Mouse (Mus musculus): ENCODE measurements around the gene Pskh1. TPM values are rescaled to one million over a fixed set of nuclear protein-coding genes. Genes with fewer than 3 reads are reported as not detected.

The Pskh1 gene
- total and polyA plus RNA-seq, 2 experiments from 2014 or later = 8.7 to 23.9 TPM

- DNase-seq (ENCODE audit: low spot score) (no peak), ATAC-seq (ENCODE audit: low FRiP score) (no peak)
- 76% methylated on average over 8 of the region's 8 CpGs for WGBS
- Histone ChIP-seq H3K36me3 (ENCODE audit: insufficient read depth, low read length) (no peaks in the 10 kb centered on the region), H3K4me2 (ENCODE audit: low read depth, low read length, poor library complexity, severe bottlenecking) (no peak overlapping the region), H3K9me3 (ENCODE audit: low read length) (no peaks in the 10 kb centered on the region), H3K27me3 (ENCODE audit: insufficient read depth, low read length) (peaks cover 11% of the 10 kb centered on the region), H3K4me3 (ENCODE audit: low read depth, low read length) (no peak overlapping the region), H3K4me1 (ENCODE audit: insufficient read depth, low read length) (no peaks in the 10 kb centered on the region), H3K9ac (replicated peaks; ENCODE audit: low read length, poor library complexity, severe bottlenecking) (no peak overlapping the region), H3K27ac (ENCODE audit: low read depth, low read length) (no peak overlapping the region)
- TF ChIP-seq CTCF (IDR thresholded peaks at IDR 0.05) = no peak
Measured at GRCm38 (mm10) chr8:105971019-105971720, 70.9 kb downstream of the Pskh1 start.

- no peaks in the 10 kb centered on the region for H3K4me1 ChIP-seq (ENCODE audit: insufficient read depth, low read length)
- no peak overlapping the region for H3K27ac ChIP-seq (ENCODE audit: low read depth, low read length)
- no peak for TF ChIP-seq CTCF (IDR thresholded peaks at IDR 0.05)
- no peak for ATAC-seq (ENCODE audit: low FRiP score)
- no peaks in the 10 kb centered on the region for H3K36me3 ChIP-seq (ENCODE audit: insufficient read depth, low read length)
- DNase-seq (ENCODE audit: low spot score) = no peak
- no peaks in the 10 kb centered on the region for H3K27me3 ChIP-seq (ENCODE audit: insufficient read depth, low read length)
- 64% methylated on average over 7 of the region's 7 CpGs for whole genome bisulfite sequencing
- no peak overlapping the region for H3K4me3 ChIP-seq (ENCODE audit: low read depth, low read length)
- H3K4me2 ChIP-seq (ENCODE audit: low read depth, low read length, poor library complexity, severe bottlenecking) = no peak overlapping the region
- H3K9me3 ChIP-seq (ENCODE audit: low read length) = no peaks in the 10 kb centered on the region
- no peak overlapping the region for H3K9ac ChIP-seq (replicated peaks; ENCODE audit: low read length, poor library complexity, severe bottlenecking)
Measured at GRCm38 (mm10) chr8:105975363-105975762, 75.1 kb downstream of the Pskh1 start.

DNA sequence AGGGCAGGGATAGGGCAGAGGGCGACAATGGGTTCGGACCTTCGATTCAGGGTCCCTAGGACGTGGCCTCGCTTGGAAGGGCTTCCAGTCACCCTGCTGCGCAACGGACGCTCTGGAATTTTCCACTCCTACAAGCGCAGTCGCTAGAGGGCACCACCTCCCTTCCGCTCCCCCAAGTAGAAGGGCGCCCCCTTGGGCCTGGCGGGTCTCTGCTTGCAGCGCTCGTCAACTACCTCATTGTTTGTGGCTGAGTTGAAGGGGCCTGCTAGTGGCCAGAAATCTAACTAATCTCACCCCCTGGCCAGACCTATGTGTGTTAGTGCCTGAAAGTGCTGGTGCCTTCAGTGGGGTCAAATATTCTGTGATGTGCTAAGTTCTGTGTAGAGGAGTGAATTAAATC lies 79.1 kb downstream of the Pskh1 start, which contains the start of gene Dpep3:
Dpep3 (minus strand) TSS at position 105 of the 400 bp plus-strand sequence.
- ATAC-seq (ENCODE audit: low FRiP score) (no peak), DNase-seq (ENCODE audit: low spot score) (no peak)
- TF ChIP-seq CTCF (IDR thresholded peaks at IDR 0.05) = 0 out of 2 replicates have a peak, but pooled peaks have one; percentile 8
- no peaks in the 10 kb centered on the region for H3K36me3 ChIP-seq (ENCODE audit: insufficient read depth, low read length)
- 95% methylated on average over 15 of the region's 15 CpGs for whole genome bisulfite sequencing
- no peak within 1 kb of the TSS for H3K4me3 ChIP-seq (ENCODE audit: low read depth, low read length)
- no peak within 1 kb of the TSS for H3K4me2 ChIP-seq (ENCODE audit: low read depth, low read length, poor library complexity, severe bottlenecking)
- H3K27ac ChIP-seq (ENCODE audit: low read depth, low read length) = no peak within 1 kb of the TSS
- H3K9ac ChIP-seq (replicated peaks; ENCODE audit: low read length, poor library complexity, severe bottlenecking) = no peak within 1 kb of the TSS
- no peaks in the 10 kb centered on the region for H3K4me1 ChIP-seq (ENCODE audit: insufficient read depth, low read length)
- H3K27me3 ChIP-seq (ENCODE audit: insufficient read depth, low read length) = no peaks in the 10 kb centered on the region
- no peaks in the 10 kb centered on the region for H3K9me3 ChIP-seq (ENCODE audit: low read length)

GRCm38 (mm10) chr8:105981146-105981545 lies 80.9 kb downstream of the Pskh1 start:
- Histone ChIP-seq H3K27me3 (ENCODE audit: insufficient read depth, low read length) (no peaks in the 10 kb centered on the region), H3K4me2 (ENCODE audit: low read depth, low read length, poor library complexity, severe bottlenecking) (no peak overlapping the region), H3K36me3 (ENCODE audit: insufficient read depth, low read length) (no peaks in the 10 kb centered on the region), H3K27ac (ENCODE audit: low read depth, low read length) (no peak overlapping the region), H3K4me1 (ENCODE audit: insufficient read depth, low read length) (no peaks in the 10 kb centered on the region), H3K9ac (replicated peaks; ENCODE audit: low read length, poor library complexity, severe bottlenecking) (no peak overlapping the region), H3K4me3 (ENCODE audit: low read depth, low read length) (no peak overlapping the region), H3K9me3 (ENCODE audit: low read length) (no peaks in the 10 kb centered on the region)
- ATAC-seq (ENCODE audit: low FRiP score) (no peak), DNase-seq (ENCODE audit: low spot score) (no peak)
- TF ChIP-seq CTCF (IDR thresholded peaks at IDR 0.05) = no peak
- WGBS = 88% methylated on average over 1 of the region's 1 CpGs

Small RNA genes lying within 50 kb of the gene (microRNA-seq; reads per million reads assigned to microRNA genes)
- not detected for gene Mir7074 (ENCODE audit: borderline number of aligned reads)

Other genes starting within 250 kb of the Pskh1 start
- gene Carmil2, start 214.2 kb upstream of the Pskh1 start, total RNA-seq (2014; rRNA removed) = 5.4 and 5.6 TPM in 2 replicates
- gene Carmil2, start 214.2 kb upstream of the Pskh1 start, polyA plus RNA-seq (2015; fragmentation: Nextera tagmentation; extraction: Ambion mirVana) = 35.1 and 36.0 TPM in 2 replicates
- gene Acd, start 199.3 kb upstream of the Pskh1 start, total RNA-seq (2014; rRNA removed) = 20.6 and 32.0 TPM in 2 replicates
- 84.7 and 93.0 TPM in 2 replicates for gene Acd, start 199.3 kb upstream of the Pskh1 start, polyA plus RNA-seq (2015; fragmentation: Nextera tagmentation; extraction: Ambion mirVana)
- gene Pard6a, start 199.3 kb upstream of the Pskh1 start, total RNA-seq (2014; rRNA removed) = 99.3 and 110 TPM in 2 replicates
- gene Pard6a, start 199.3 kb upstream of the Pskh1 start, polyA plus RNA-seq (2015; fragmentation: Nextera tagmentation; extraction: Ambion mirVana) = 71.4 and 73.4 TPM in 2 replicates
- not detected in 2 replicates for gene 4933405L10Rik, start 192.8 kb upstream of the Pskh1 start, total RNA-seq (2014; rRNA removed)
- gene 4933405L10Rik, start 192.8 kb upstream of the Pskh1 start, polyA plus RNA-seq (2015; fragmentation: Nextera tagmentation; extraction: Ambion mirVana) = 0.44 and 0.50 TPM in 2 replicates
- gene Enkd1, start 192.2 kb upstream of the Pskh1 start, total RNA-seq (2014; rRNA removed) = 9.8 and 11.2 TPM in 2 replicates
- gene Enkd1, start 192.2 kb upstream of the Pskh1 start, polyA plus RNA-seq (2015; fragmentation: Nextera tagmentation; extraction: Ambion mirVana) = 15.4 and 15.6 TPM in 2 replicates
- 47.6 and 64.7 TPM in 2 replicates for gene Gfod2, start 141.8 kb upstream of the Pskh1 start, total RNA-seq (2014; rRNA removed)
- gene Gfod2, start 141.8 kb upstream of the Pskh1 start, polyA plus RNA-seq (2015; fragmentation: Nextera tagmentation; extraction: Ambion mirVana) = 60.9 and 67.9 TPM in 2 replicates
- gene Ranbp10, start 73.1 kb upstream of the Pskh1 start, total RNA-seq (2014; rRNA removed) = 13.4 and 13.5 TPM in 2 replicates
- 4.8 and 6.4 TPM in 2 replicates for gene Ranbp10, start 73.1 kb upstream of the Pskh1 start, polyA plus RNA-seq (2015; fragmentation: Nextera tagmentation; extraction: Ambion mirVana)
- 0.14 and 0.16 TPM in 2 replicates for gene Tsnaxip1, start 72.7 kb upstream of the Pskh1 start, total RNA-seq (2014; rRNA removed)
- 0.62 and 0.88 TPM in 2 replicates for gene Tsnaxip1, start 72.7 kb upstream of the Pskh1 start, polyA plus RNA-seq (2015; fragmentation: Nextera tagmentation; extraction: Ambion mirVana)
- gene Cenpt, start 47.2 kb upstream of the Pskh1 start, total RNA-seq (2014; rRNA removed) = 44.8 and 48.6 TPM in 2 replicates
- 45.2 and 48.7 TPM in 2 replicates for gene Cenpt, start 47.2 kb upstream of the Pskh1 start, polyA plus RNA-seq (2015; fragmentation: Nextera tagmentation; extraction: Ambion mirVana)
- 52.0 and 80.1 TPM in 2 replicates for gene Thap11, start 45.3 kb upstream of the Pskh1 start, total RNA-seq (2014; rRNA removed)
- 40.1 and 42.9 TPM in 2 replicates for gene Thap11, start 45.3 kb upstream of the Pskh1 start, polyA plus RNA-seq (2015; fragmentation: Nextera tagmentation; extraction: Ambion mirVana)
- gene Nutf2, start 39.9 kb upstream of the Pskh1 start, total RNA-seq (2014; rRNA removed) = 60.7 and 65.2 TPM in 2 replicates
- gene Nutf2, start 39.9 kb upstream of the Pskh1 start, polyA plus RNA-seq (2015; fragmentation: Nextera tagmentation; extraction: Ambion mirVana) = 109 and 137 TPM in 2 replicates
- gene Edc4, start 19.6 kb upstream of the Pskh1 start, total RNA-seq (2014; rRNA removed) = 100 and 125 TPM in 2 replicates
- gene Edc4, start 19.6 kb upstream of the Pskh1 start, polyA plus RNA-seq (2015; fragmentation: Nextera tagmentation; extraction: Ambion mirVana) = 45.2 and 45.4 TPM in 2 replicates
- 1.3 and 1.9 TPM in 2 replicates for gene Nrn1l, start 6.9 kb upstream of the Pskh1 start, total RNA-seq (2014; rRNA removed)
- gene Nrn1l, start 6.9 kb upstream of the Pskh1 start, polyA plus RNA-seq (2015; fragmentation: Nextera tagmentation; extraction: Ambion mirVana) = 1.3 TPM in 2 replicates
- 3.6 and 4.0 TPM in 2 replicates for gene Ctrl, start 33.4 kb downstream of the Pskh1 start, total RNA-seq (2014; rRNA removed)
- gene Ctrl, start 33.4 kb downstream of the Pskh1 start, polyA plus RNA-seq (2015; fragmentation: Nextera tagmentation; extraction: Ambion mirVana) = 3.2 and 3.9 TPM in 2 replicates
- gene Psmb10, start 38.0 kb downstream of the Pskh1 start, total RNA-seq (2014; rRNA removed) = 44.9 and 85.1 TPM in 2 replicates
- 110 and 122 TPM in 2 replicates for gene Psmb10, start 38.0 kb downstream of the Pskh1 start, polyA plus RNA-seq (2015; fragmentation: Nextera tagmentation; extraction: Ambion mirVana)
- 7.5 and 19.3 TPM in 2 replicates for gene Lcat, start 42.9 kb downstream of the Pskh1 start, total RNA-seq (2014; rRNA removed)
- gene Lcat, start 42.9 kb downstream of the Pskh1 start, polyA plus RNA-seq (2015; fragmentation: Nextera tagmentation; extraction: Ambion mirVana) = 5.6 and 6.8 TPM in 2 replicates
- gene Slc12a4, start 65.7 kb downstream of the Pskh1 start, total RNA-seq (2014; rRNA removed) = 11.8 and 12.1 TPM in 2 replicates
- gene Slc12a4, start 65.7 kb downstream of the Pskh1 start, polyA plus RNA-seq (2015; fragmentation: Nextera tagmentation; extraction: Ambion mirVana) = 9.6 and 12.0 TPM in 2 replicates
- not detected in 2 replicates for gene Dpep3, start 79.0 kb downstream of the Pskh1 start, total RNA-seq (2014; rRNA removed)
- gene Dpep3, start 79.0 kb downstream of the Pskh1 start, polyA plus RNA-seq (2015; fragmentation: Nextera tagmentation; extraction: Ambion mirVana) = not detected in 2 replicates
- 16.3 and 18.8 TPM in 2 replicates for gene Dus2, start 90.9 kb downstream of the Pskh1 start, total RNA-seq (2014; rRNA removed)
- gene Dus2, start 90.9 kb downstream of the Pskh1 start, polyA plus RNA-seq (2015; fragmentation: Nextera tagmentation; extraction: Ambion mirVana) = 21.3 and 22.2 TPM in 2 replicates
- gene Dpep2nb, start 105.5 kb downstream of the Pskh1 start, total RNA-seq (2014; rRNA removed) = not detected in 2 replicates
- not detected in 2 replicates for gene Dpep2nb, start 105.5 kb downstream of the Pskh1 start, polyA plus RNA-seq (2015; fragmentation: Nextera tagmentation; extraction: Ambion mirVana)
- 29.7 and 36.3 TPM in 2 replicates for gene Ddx28, start 111.4 kb downstream of the Pskh1 start, total RNA-seq (2014; rRNA removed)
- 22.8 and 22.9 TPM in 2 replicates for gene Ddx28, start 111.4 kb downstream of the Pskh1 start, polyA plus RNA-seq (2015; fragmentation: Nextera tagmentation; extraction: Ambion mirVana)
- 16.5 and 18.0 TPM in 2 replicates for gene Nfatc3, start 158.4 kb downstream of the Pskh1 start, total RNA-seq (2014; rRNA removed)
- 1.8 and 2.7 TPM in 2 replicates for gene Nfatc3, start 158.4 kb downstream of the Pskh1 start, polyA plus RNA-seq (2015; fragmentation: Nextera tagmentation; extraction: Ambion mirVana)
- 0.77 TPM in 1 of 2 replicates, not detected in the other for gene Esrp2, start 236.5 kb downstream of the Pskh1 start, total RNA-seq (2014; rRNA removed)
- gene Esrp2, start 236.5 kb downstream of the Pskh1 start, polyA plus RNA-seq (2015; fragmentation: Nextera tagmentation; extraction: Ambion mirVana) = 0.31 TPM in 1 of 2 replicates, not detected in the other
- gene Pla2g15, start 250.0 kb downstream of the Pskh1 start, total RNA-seq (2014; rRNA removed) = 21.3 and 22.5 TPM in 2 replicates
- gene Pla2g15, start 250.0 kb downstream of the Pskh1 start, polyA plus RNA-seq (2015; fragmentation: Nextera tagmentation; extraction: Ambion mirVana) = 16.7 and 18.7 TPM in 2 replicates